Mouse (Mus musculus): ENCODE results near the gene Ptpn13. TPM values are rescaled to one million over a fixed set of nuclear protein-coding genes. Genes with fewer than 3 reads are reported as not detected.

Ptpn13 gene
- polyA plus RNA-seq, 1 experiment from 2014 or later: 8.7 TPM

DNA sequence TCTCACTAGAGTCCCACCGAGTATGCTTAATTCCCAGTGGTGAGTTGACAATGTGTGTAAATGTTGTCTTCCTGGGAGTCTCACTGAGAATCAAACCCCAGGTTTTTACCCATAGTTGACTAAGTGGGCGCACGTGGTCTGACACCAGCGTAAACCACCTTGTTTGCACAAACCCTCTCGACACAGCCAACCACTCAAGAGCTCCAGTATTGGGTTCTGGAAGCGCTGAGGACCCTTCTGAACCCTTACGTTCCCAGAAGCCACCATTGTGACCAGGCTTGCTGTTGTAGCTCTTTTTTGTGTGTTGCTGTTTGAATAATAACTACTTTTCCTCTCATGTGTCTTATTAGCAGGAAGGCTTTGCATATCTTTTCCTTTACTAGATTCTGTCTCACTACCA lies 20.4 kb downstream of the Ptpn13 start:
- Histone ChIP-seq H3K36me3 (ENCODE audit: control insufficient read depth, insufficient read depth, low read length) (no peaks in the 10 kb centered on the region), H3K27me3 (ENCODE audit: control insufficient read depth, insufficient read depth, low read length) (no peaks in the 10 kb centered on the region), H3K9ac (replicated peaks; ENCODE audit: low read length) (no peak overlapping the region), H3K4me2 (ENCODE audit: low read length) (no peak overlapping the region), H3K9me3 (ENCODE audit: control insufficient read depth, low read length) (no peaks in the 10 kb centered on the region), H3K27ac (replicated peaks; ENCODE audit: low read depth, low read length) (no peak overlapping the region), H3K4me3 (replicated peaks; ENCODE audit: low read depth, low read length) (no peak overlapping the region), H3K4me1 (ENCODE audit: control insufficient read depth, insufficient read depth, low read length) (peaks cover 19% of the 10 kb centered on the region)
- WGBS: 93% methylated on average over 7 of the region's 7 CpGs
- ATAC-seq (ENCODE audit: low FRiP score, low TSS enrichment) (no peak), DNase-seq (no peak)

GRCm38 (mm10) chr5:103447806-103448416 lies 22.9 kb downstream of the Ptpn13 start:
- Histone ChIP-seq H3K27ac (replicated peaks; ENCODE audit: low read depth, low read length) (peak overlapping the region; percentile 62), H3K9ac (replicated peaks; ENCODE audit: low read length) (peak overlapping the region; percentile 34; the same call in 1 of the 2 replicates), H3K27me3 (ENCODE audit: control insufficient read depth, insufficient read depth, low read length) (no peaks in the 10 kb centered on the region), H3K4me2 (ENCODE audit: low read length) (peak overlapping the region; percentile 41), H3K4me1 (ENCODE audit: control insufficient read depth, insufficient read depth, low read length) (peaks cover 19% of the 10 kb centered on the region), H3K9me3 (ENCODE audit: control insufficient read depth, low read length) (no peaks in the 10 kb centered on the region), H3K4me3 (replicated peaks; ENCODE audit: low read depth, low read length) (peak overlapping the region; percentile 19), H3K36me3 (ENCODE audit: control insufficient read depth, insufficient read depth, low read length) (no peaks in the 10 kb centered on the region)
- ATAC-seq (ENCODE audit: low FRiP score, low TSS enrichment): peak; percentile 46; the same call in 1 of the 2 replicates
- 17% methylated on average over 17 of the region's 17 CpGs for WGBS
- DNase-seq: peak; percentile 70

DNA sequence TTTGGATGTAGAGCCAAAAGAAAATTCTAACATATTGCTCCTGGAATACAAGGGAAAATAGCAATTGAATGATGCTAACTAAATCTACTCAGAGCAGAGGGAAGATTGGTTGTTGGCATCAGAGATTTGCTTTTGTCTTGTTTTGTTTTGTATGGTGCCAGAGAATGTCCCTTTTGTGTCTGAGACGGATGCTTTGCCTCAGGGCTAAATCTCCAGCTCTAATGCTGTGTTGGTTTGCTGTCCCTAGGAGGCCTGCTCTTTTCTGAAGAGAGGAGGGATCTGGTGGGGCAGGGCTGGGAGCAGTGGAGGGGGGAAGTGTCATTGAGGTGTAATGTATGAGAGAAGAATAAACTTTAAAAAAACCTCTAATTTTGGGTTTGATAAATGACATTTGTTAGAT lies 23.5 kb downstream of the Ptpn13 start:
- Histone ChIP-seq H3K4me2 (ENCODE audit: low read length) (peak overlapping the region; percentile 41), H3K9me3 (ENCODE audit: control insufficient read depth, low read length) (no peaks in the 10 kb centered on the region), H3K9ac (replicated peaks; ENCODE audit: low read length) (no peak overlapping the region), H3K4me3 (replicated peaks; ENCODE audit: low read depth, low read length) (no peak overlapping the region), H3K36me3 (ENCODE audit: control insufficient read depth, insufficient read depth, low read length) (no peaks in the 10 kb centered on the region), H3K4me1 (ENCODE audit: control insufficient read depth, insufficient read depth, low read length) (peaks cover 19% of the 10 kb centered on the region), H3K27me3 (ENCODE audit: control insufficient read depth, insufficient read depth, low read length) (no peaks in the 10 kb centered on the region), H3K27ac (replicated peaks; ENCODE audit: low read depth, low read length) (peak overlapping the region; percentile 62; the same call in 1 of the 2 replicates)
- DNase-seq (peak; percentile 76), ATAC-seq (ENCODE audit: low FRiP score, low TSS enrichment) (peak; percentile 78; the same call in 1 of the 2 replicates)
- WGBS: 3% methylated on average over 1 of the region's 1 CpGs

- no peak for ATAC-seq (ENCODE audit: low FRiP score, low TSS enrichment)
Observed at GRCm38 (mm10) chr5:103450663-103451062, 25.7 kb downstream of the Ptpn13 start.

DNA sequence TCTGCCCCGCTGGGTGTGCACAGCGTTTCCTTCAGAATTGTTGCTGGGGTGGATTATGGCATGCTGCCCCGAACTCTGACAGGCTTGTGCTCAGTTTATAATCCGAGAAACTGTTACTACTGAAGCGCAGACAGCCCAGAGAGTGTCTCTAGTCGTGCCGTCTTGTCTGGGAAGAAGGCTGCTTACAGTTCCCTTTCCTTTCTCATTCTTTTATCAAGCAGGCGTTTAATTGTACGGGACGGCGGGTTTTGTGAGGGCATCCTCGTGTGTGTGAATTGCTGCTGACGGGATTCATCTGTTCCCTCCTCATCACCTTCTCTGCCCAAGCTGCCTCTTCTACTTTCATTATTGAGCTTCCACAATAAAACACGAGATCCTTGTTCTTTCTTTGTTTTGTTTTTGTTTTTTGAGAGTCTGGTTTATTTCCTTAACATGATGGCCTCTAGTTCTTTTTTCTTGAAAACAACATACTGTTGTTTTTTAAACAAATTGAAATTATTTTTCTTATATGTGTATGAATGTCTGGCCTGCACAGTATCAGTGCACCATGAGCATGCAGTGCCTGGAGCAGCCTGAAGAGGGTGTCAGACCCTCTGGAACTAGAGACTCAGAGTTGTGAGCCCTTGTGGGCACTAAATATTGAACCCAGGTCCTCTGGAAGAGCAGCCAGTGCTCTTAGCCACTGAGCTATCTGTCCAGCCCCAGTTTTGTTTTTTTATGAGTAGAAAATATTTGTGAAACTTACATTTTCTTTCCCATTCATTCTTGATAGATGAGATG lies 28.6 kb downstream of the Ptpn13 start:
- WGBS: 59% methylated on average over 14 of the region's 14 CpGs

More at GRCm38 (mm10) chr5:103450663-103451062, 25.7 kb downstream of the Ptpn13 start:
- no peak overlapping the region for H3K4me2 ChIP-seq (ENCODE audit: low read length)
- H3K4me1 ChIP-seq (ENCODE audit: control insufficient read depth, insufficient read depth, low read length): peaks cover 19% of the 10 kb centered on the region
- no peak for DNase-seq
- no peaks in the 10 kb centered on the region for H3K27me3 ChIP-seq (ENCODE audit: control insufficient read depth, insufficient read depth, low read length)
- no peaks in the 10 kb centered on the region for H3K36me3 ChIP-seq (ENCODE audit: control insufficient read depth, insufficient read depth, low read length)
- H3K9me3 ChIP-seq (ENCODE audit: control insufficient read depth, low read length): no peaks in the 10 kb centered on the region
- no peak overlapping the region for H3K9ac ChIP-seq (replicated peaks; ENCODE audit: low read length)
- 98% methylated on average over 1 of the region's 1 CpGs for WGBS
- no peak overlapping the region for H3K4me3 ChIP-seq (replicated peaks; ENCODE audit: low read depth, low read length)
- H3K27ac ChIP-seq (replicated peaks; ENCODE audit: low read depth, low read length): no peak overlapping the region

GRCm38 (mm10) chr5:103456794-103457193 lies 31.8 kb downstream of the Ptpn13 start:
- WGBS: 89% methylated on average over 1 of the region's 1 CpGs
- Histone ChIP-seq H3K9ac (replicated peaks; ENCODE audit: low read length) (no peak overlapping the region), H3K4me1 (ENCODE audit: control insufficient read depth, insufficient read depth, low read length) (no peaks in the 10 kb centered on the region), H3K4me3 (replicated peaks; ENCODE audit: low read depth, low read length) (no peak overlapping the region), H3K27ac (replicated peaks; ENCODE audit: low read depth, low read length) (no peak overlapping the region), H3K4me2 (ENCODE audit: low read length) (no peak overlapping the region), H3K9me3 (ENCODE audit: control insufficient read depth, low read length) (no peaks in the 10 kb centered on the region), H3K36me3 (ENCODE audit: control insufficient read depth, insufficient read depth, low read length) (no peaks in the 10 kb centered on the region), H3K27me3 (ENCODE audit: control insufficient read depth, insufficient read depth, low read length) (no peaks in the 10 kb centered on the region)
- DNase-seq (no peak), ATAC-seq (ENCODE audit: low FRiP score, low TSS enrichment) (no peak)

More for the DNA sequence above, 28.6 kb downstream of the Ptpn13 start:
- Histone ChIP-seq H3K36me3 (ENCODE audit: control insufficient read depth, insufficient read depth, low read length) (no peaks in the 10 kb centered on the region), H3K27ac (replicated peaks; ENCODE audit: low read depth, low read length) (no peak overlapping the region), H3K9ac (replicated peaks; ENCODE audit: low read length) (no peak overlapping the region), H3K27me3 (ENCODE audit: control insufficient read depth, insufficient read depth, low read length) (no peaks in the 10 kb centered on the region), H3K4me3 (replicated peaks; ENCODE audit: low read depth, low read length) (no peak overlapping the region), H3K4me2 (ENCODE audit: low read length) (no peak overlapping the region), H3K4me1 (ENCODE audit: control insufficient read depth, insufficient read depth, low read length) (peaks cover 7% of the 10 kb centered on the region; the same call in 1 of the 2 replicates), H3K9me3 (ENCODE audit: control insufficient read depth, low read length) (no peaks in the 10 kb centered on the region)
- no peak for DNase-seq
- ATAC-seq (ENCODE audit: low FRiP score, low TSS enrichment): no peak

- Histone ChIP-seq H3K27me3 (ENCODE audit: control insufficient read depth, insufficient read depth, low read length) (no peaks in the 10 kb centered on the region), H3K4me3 (replicated peaks; ENCODE audit: low read depth, low read length) (no peak overlapping the region), H3K4me2 (ENCODE audit: low read length) (no peak overlapping the region), H3K27ac (replicated peaks; ENCODE audit: low read depth, low read length) (no peak overlapping the region), H3K36me3 (ENCODE audit: control insufficient read depth, insufficient read depth, low read length) (no peaks in the 10 kb centered on the region), H3K9me3 (ENCODE audit: control insufficient read depth, low read length) (no peaks in the 10 kb centered on the region), H3K4me1 (ENCODE audit: control insufficient read depth, insufficient read depth, low read length) (no peaks in the 10 kb centered on the region), H3K9ac (replicated peaks; ENCODE audit: low read length) (no peak overlapping the region)
- 40% methylated on average over 8 of the region's 8 CpGs for WGBS
- DNase-seq: no peak
- ATAC-seq (ENCODE audit: low FRiP score, low TSS enrichment): no peak
Observed at GRCm38 (mm10) chr5:103458411-103458810, 33.4 kb downstream of the Ptpn13 start.

- ATAC-seq (ENCODE audit: low FRiP score, low TSS enrichment) (no peak), DNase-seq (no peak)
- H3K4me2 ChIP-seq (ENCODE audit: low read length): no peak overlapping the region
- no peak overlapping the region for H3K27ac ChIP-seq (replicated peaks; ENCODE audit: low read depth, low read length)
- H3K36me3 ChIP-seq (ENCODE audit: control insufficient read depth, insufficient read depth, low read length): no peaks in the 10 kb centered on the region
- H3K9ac ChIP-seq (replicated peaks; ENCODE audit: low read length): no peak overlapping the region
- 86% methylated on average over 8 of the region's 8 CpGs for WGBS
- no peak overlapping the region for H3K4me3 ChIP-seq (replicated peaks; ENCODE audit: low read depth, low read length)
- H3K9me3 ChIP-seq (ENCODE audit: control insufficient read depth, low read length): no peaks in the 10 kb centered on the region
- H3K4me1 ChIP-seq (ENCODE audit: control insufficient read depth, insufficient read depth, low read length): no peaks in the 10 kb centered on the region
- no peaks in the 10 kb centered on the region for H3K27me3 ChIP-seq (ENCODE audit: control insufficient read depth, insufficient read depth, low read length)
Observed at GRCm38 (mm10) chr5:103458959-103459675, 34.1 kb downstream of the Ptpn13 start.
